Mouse (Mus musculus) CH12.LX (cell line): ENCODE measurements around the gene Fgfr2.

Source experiments
- CHD2 ChIP-seq: IDR thresholded peaks from 2 replicates; pipeline ENCODE4 v1.6.1; 2011; ENCODE audit warnings: low read length, improper control_type of control experiment
- NELFE ChIP-seq: IDR thresholded peaks from 2 replicates; pipeline ENCODE4 v1.6.1; 2011; ENCODE audit warnings: low read depth, low read length, improper control_type of control experiment
- POLR2A ChIP-seq: IDR thresholded peaks from 2 replicates; pipeline ENCODE4 v1.6.1; 2011; ENCODE audit warnings: low read depth, mild to moderate bottlenecking, improper control_type of control experiment, low read length

DNA sequence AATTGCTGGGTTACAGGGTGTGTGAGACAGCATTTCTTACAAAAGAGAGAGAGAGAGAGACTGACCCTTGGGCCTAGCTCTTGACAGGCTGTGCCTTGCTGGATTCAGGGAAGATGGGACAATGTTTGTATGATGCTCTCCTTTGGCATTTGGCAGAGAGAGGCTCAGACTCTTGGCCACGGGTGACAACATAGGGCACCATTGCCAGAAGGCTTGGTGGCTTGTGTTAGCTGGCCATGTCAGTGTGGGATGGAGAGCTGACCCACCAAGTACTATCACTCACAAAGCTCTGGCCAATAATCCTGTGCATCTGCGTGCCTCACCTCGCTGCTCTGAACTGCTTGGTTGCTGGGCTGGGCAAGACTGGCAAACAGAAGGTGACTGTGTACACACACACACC is 112.7 kb downstream of the Fgfr2 start:
- no peak for TF ChIP-seq NELFE
- TF ChIP-seq POLR2A: no peak
- no peak for TF ChIP-seq CHD2
